Mouse (Mus musculus) forebrain, embryonic 10.5 days (tissue): ENCODE measurements around the gene Eif4g2. TPM values are rescaled to one million over a fixed set of nuclear protein-coding genes. Genes with fewer than 3 reads are reported as not detected.

ENCODE experiments used
- DNase-seq: peaks from one replicate; pipeline ENCODE4 v3.0.0-alpha.2; 2017; ENCODE audit warnings: low spot score; ENCODE audit errors: extremely low spot score
- H3K27ac ChIP-seq: fragments of 300-500 bp; sonication (generic); 2 replicates; pipeline ENCODE4 v1.5.1; 2016; ENCODE audit warnings: mild to moderate bottlenecking
- H3K27me3 ChIP-seq: fragments of 300-500 bp; sonication (generic); 2 replicates; pipeline ENCODE4 v1.6.1; 2016; ENCODE audit warnings: mild to moderate bottlenecking; ENCODE audit not compliant: poor library complexity, severe bottlenecking
- H3K36me3 ChIP-seq: fragments of 300-500 bp; sonication (generic); replicated peaks from 2 replicates; pipeline ENCODE4 v1.6.1; 2016; ENCODE audit warnings: mild to moderate bottlenecking, moderate library complexity
- H3K4me1 ChIP-seq: fragments of 300-500 bp; sonication (generic); 2 replicates; pipeline ENCODE4 v1.6.1; 2016
- H3K4me3 ChIP-seq: fragments of 300-500 bp; sonication (generic); 2 replicates; pipeline ENCODE4 v1.5.1; 2016; ENCODE audit warnings: mild to moderate bottlenecking, moderate library complexity
- H3K9me3 ChIP-seq: fragments of 300-500 bp; sonication (generic); 2 replicates; pipeline ENCODE4 v1.6.1; 2016; ENCODE audit warnings: mild to moderate bottlenecking, moderate library complexity
- WGBS: fragments of 180-500 bp; shearing (Covaris S2); methylation state at CpG from one replicate; pipeline ENCODE4 v1.1.7; 2016; 5-methylcytosine and 5-hydroxymethylcytosine counted together
- polyA plus RNA-seq: library from polyadenylated mRNA; unstranded; fragments of >200 nt; fragmentation: Nextera tagmentation; extraction: Ambion mirVana; gene quantifications from 2 replicates; pipeline ENCODE4 v1.2.1, GENCODE M21; 2016

Eif4g2 gene
- polyA plus RNA-seq, 1 experiment from 2014 or later: 1,439 TPM

DNA sequence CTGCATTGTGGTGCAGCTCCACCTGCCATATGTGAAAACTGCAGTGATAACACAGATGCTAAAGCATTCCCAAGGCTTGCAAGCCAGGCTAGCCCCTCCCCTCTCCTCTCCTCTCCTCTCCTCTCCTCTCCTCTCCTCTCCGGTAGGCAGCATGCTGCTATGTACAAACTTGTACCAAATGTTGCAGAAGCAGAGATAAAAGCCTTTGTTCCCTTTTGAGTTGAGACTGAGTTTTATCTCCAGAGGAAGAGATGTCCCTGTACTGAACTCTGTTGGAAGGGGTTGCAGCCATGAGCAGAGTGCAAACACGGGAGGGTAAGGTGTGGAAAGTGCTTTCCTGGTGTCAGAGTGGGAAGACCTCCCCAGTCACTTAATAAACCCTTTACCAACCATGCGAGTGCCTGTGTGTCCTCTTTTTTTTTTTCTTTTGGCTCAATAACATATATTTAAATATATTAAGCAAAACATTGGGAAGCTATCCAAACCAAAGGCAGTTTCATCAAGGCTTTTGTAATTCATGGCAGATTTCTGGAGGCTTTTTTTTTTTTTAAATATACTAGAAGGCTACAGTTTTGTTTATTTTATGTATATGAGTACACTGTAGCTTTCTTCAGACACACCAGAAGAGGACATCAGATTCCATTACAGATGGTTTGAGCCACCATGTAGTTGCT is 26.7 kb downstream of the Eif4g2 start:
- 96% methylated on average over 3 of the region's 3 CpGs for WGBS
- Histone ChIP-seq H3K4me1 (peaks cover 5% of the 10 kb centered on the region; the same call in 1 of the 2 replicates), H3K36me3 (peaks cover 66% of the 10 kb centered on the region), H3K9me3 (no peaks in the 10 kb centered on the region), H3K4me3 (no peak overlapping the region), H3K27ac (no peak overlapping the region), H3K27me3 (no peaks in the 10 kb centered on the region)
- no peak for DNase-seq

DNA sequence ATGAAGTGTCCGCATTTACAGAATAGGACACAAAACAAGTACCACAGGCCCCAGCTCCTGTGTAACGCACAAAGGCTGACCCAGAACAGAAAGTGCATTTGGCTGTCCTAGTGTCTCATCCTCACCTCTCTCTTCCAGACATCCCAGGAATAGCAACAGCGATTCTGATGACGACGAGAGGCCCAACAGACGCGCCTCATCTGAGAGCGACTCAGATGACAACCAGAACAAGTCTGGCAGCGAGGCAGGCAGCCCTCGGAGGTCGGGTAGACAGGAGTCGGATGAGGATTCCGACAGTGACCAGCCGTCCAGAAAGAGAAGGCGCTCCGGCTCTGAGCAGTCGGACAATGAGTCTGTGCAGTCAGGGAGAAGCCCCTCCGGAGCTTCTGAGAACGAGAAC is 27.6 kb downstream of the Eif4g2 start:
- no peaks in the 10 kb centered on the region for H3K9me3 ChIP-seq
- H3K4me3 ChIP-seq: no peak overlapping the region
- H3K27ac ChIP-seq: no peak overlapping the region
- H3K36me3 ChIP-seq: peaks cover 75% of the 10 kb centered on the region
- WGBS: 93% methylated on average over 19 of the region's 19 CpGs
- no peaks in the 10 kb centered on the region for H3K27me3 ChIP-seq
- H3K4me1 ChIP-seq: peaks cover 5% of the 10 kb centered on the region; the same call in 1 of the 2 replicates
- DNase-seq: no peak

DNA sequence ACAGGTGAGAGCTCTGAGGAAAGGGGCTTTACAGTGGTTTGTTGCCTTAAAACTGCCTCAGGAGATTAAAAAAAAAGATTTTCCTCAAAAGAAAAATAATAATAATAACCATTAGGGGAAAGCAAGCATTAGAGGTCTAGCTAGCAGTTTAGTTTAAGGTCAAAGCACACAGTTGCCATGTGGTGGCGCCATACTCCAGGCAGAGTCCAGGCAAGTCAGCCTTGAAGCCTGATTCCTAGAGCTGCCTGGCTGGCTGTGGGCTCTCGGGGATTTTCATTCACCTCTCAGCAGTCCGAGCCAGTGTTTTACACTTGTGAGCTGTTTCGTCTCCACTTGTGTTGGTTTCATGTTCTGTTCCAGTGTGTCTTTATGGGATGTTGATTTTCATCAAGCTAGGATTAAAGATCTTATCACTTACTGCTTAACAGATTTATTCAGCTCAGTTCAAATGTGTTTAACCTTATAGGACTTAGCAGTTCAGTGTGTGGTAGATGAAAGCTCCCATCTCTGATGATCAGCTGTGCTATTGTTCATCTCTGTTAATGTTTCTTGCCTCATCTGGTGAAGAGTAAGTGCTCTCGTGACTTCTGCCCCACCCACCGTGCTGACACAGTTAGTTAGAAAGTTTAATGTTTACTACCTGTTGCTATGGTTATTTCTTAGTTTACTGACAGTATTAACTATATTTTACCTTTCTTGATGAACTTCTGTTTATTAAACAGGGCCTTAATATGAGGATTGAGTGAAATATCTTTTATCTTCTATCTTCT is 33.0 kb downstream of the Eif4g2 start:
- 75% methylated on average over 6 of the region's 6 CpGs for WGBS
- Histone ChIP-seq H3K4me3 (no peak overlapping the region), H3K9me3 (no peaks in the 10 kb centered on the region), H3K36me3 (peaks cover 100% of the 10 kb centered on the region), H3K4me1 (no peaks in the 10 kb centered on the region), H3K27ac (no peak overlapping the region), H3K27me3 (no peaks in the 10 kb centered on the region)
- DNase-seq: peak; percentile 39

DNA sequence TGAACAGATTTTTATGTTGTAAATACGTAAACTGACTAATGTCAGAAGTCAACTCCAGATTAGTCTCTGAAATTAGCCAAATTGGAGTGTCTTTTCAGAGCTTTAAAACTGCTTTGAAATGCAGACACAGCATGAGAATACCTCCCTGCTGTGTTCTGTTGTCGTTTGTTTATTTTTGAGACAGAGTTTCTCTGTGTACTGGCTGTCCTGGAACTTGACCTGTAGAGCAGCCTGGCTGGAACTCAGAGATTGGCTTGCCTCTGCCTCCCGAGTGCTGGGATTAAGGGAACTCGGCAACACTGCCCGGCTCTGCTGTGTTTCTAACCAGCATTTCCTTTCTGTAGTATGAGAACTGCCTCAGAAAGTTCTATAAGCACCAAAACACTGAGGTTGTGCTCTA is 33.9 kb downstream of the Eif4g2 start:
- Histone ChIP-seq H3K4me3 (no peak overlapping the region), H3K27me3 (no peaks in the 10 kb centered on the region), H3K4me1 (no peaks in the 10 kb centered on the region), H3K9me3 (no peaks in the 10 kb centered on the region), H3K27ac (no peak overlapping the region), H3K36me3 (peaks cover 100% of the 10 kb centered on the region)
- 90% methylated on average over 5 of the region's 5 CpGs for WGBS
- no peak for DNase-seq

DNA sequence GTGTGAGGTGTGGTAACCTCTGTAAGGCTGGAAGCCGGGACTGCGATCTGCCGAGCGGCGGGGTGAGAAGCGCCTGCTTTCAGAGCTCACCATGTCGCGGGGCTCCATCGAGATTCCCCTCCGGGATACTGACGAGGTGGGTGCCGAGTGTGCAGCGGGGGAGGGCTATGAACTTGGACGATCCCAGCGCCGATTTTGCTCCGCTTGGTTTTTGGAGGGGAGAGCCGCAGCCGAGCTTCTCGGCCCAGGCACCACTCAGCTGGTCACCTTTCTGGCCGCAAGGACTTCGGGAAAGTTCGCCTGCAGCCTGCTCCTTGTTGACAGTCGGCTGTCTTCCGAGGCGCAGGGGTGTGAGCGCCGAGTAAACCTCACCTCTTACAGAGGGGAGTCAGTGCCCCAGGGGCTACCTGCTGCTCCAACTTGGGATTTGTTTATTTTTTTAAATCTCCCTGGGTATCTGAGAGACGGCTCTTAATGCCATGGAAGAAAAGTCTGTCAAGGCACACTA is 53.7 kb downstream of the Eif4g2 start:
- H3K4me1 ChIP-seq: peaks cover 24% of the 10 kb centered on the region
- H3K36me3 ChIP-seq: peaks cover 42% of the 10 kb centered on the region
- peak overlapping the region; percentile 93 for H3K4me3 ChIP-seq
- no peaks in the 10 kb centered on the region for H3K27me3 ChIP-seq
- peak overlapping the region; percentile 93 for H3K27ac ChIP-seq
- H3K9me3 ChIP-seq: no peaks in the 10 kb centered on the region
- no peak for DNase-seq
- under 1% methylated on average over 29 of the region's 29 CpGs for WGBS

DNA sequence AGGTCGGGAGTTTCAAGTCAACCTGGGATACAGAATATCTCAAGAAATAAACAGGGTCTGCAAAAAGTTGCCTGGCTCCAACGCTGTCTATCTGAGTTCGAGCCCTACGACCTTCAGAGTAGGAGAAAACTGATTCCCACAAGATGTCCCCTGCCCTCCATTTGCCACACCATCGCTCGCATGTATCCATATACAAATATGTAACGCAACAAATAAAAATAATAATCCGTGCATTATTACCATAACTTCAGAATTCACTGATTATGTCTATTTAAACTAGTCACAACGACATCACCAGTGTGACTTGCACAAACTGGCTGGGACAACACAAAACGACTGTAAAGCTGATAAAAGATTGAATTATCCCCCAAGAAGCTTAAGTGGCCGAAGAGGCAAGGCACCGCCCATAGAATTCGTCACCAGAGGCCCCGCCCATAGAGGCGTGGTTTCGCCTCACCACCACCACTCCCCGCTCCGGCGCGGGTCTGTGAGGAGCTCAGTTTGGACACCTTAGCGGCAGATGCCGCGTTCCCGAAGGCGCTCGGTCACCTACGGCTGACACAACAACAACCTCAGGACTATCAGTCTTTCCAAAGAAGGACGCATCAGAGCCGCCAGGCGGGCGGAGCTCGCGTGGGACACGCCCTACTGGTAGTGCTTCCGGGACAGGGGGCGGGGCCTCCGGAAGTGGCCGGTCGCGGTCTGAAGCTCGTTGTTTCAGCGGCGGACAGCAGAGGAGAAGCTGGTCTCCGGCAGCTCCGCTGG is 54.4 kb downstream of the Eif4g2 start, which contains the start of gene Ctr9:
Gene Ctr9 (plus strand): TSS at position 671 of the 765 bp plus-strand sequence.
- peak within 1 kb of the TSS; percentile 93 for H3K4me3 ChIP-seq
- DNase-seq: peak; percentile 94
- peaks cover 35% of the 10 kb centered on the region for H3K36me3 ChIP-seq
- peaks cover 30% of the 10 kb centered on the region for H3K4me1 ChIP-seq
- WGBS: 9% methylated on average over 45 of the region's 45 CpGs
- H3K9me3 ChIP-seq: no peaks in the 10 kb centered on the region
- peak within 1 kb of the TSS; percentile 93 for H3K27ac ChIP-seq
- H3K27me3 ChIP-seq: no peaks in the 10 kb centered on the region

DNA sequence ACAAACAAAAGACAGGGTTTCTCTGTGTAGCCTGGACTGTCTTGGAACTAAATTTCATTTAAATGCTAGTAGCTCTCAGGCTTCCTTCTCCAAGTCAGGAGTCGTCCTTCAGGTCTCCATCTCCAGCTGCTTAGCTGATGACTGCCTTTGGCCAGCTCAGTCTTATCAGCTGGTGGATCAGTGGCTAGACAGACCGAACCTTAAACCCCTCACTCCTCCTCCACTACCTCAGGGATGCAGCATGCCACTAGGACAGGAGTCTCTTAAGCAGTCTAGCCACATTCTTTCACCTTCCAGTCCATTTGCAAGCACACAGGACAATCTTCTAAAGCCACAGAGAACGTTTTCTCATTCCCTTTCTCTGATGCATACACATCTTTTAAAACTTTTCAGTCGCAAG is 57.9 kb downstream of the Eif4g2 start:
- H3K36me3 ChIP-seq: no peaks in the 10 kb centered on the region
- no peak overlapping the region for H3K27ac ChIP-seq
- H3K9me3 ChIP-seq: no peaks in the 10 kb centered on the region
- peaks cover 28% of the 10 kb centered on the region for H3K4me1 ChIP-seq
- 68% methylated on average over 4 of the region's 4 CpGs for WGBS
- no peak for DNase-seq
- no peak overlapping the region for H3K4me3 ChIP-seq
- H3K27me3 ChIP-seq: no peaks in the 10 kb centered on the region

DNA sequence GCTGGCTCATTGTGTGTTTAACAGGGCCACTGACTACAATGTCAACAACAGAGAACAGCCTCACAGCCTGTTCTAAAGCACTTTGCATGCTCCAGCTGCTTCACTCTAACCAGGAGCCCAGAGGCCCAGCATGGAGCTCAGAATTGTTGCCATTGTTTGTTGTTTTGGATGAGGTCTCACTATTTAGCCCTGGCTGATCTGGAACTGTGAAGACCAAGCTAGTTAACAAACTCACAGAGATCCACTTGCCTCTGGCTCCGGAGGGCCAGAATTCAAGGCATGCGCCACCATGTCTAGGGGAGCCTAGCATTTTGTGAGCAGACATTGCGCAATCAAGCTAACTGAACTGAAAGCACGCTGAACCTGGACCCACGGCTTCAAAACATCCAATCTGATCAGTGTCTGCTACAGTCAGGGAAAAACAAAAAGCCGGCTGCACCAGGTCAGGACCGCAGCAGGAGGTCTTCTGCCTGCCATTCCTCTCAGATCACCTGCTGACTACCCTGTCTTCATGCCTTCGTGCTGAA is 58.7 kb downstream of the Eif4g2 start:
- no peaks in the 10 kb centered on the region for H3K36me3 ChIP-seq
- no peak overlapping the region for H3K4me3 ChIP-seq
- WGBS: 22% methylated on average over 8 of the region's 8 CpGs
- peaks cover 21% of the 10 kb centered on the region for H3K4me1 ChIP-seq
- DNase-seq: peak; percentile 21
- no peaks in the 10 kb centered on the region for H3K9me3 ChIP-seq
- H3K27me3 ChIP-seq: no peaks in the 10 kb centered on the region
- H3K27ac ChIP-seq: peak overlapping the region; percentile 69; the same call in 1 of the 2 replicates

DNA sequence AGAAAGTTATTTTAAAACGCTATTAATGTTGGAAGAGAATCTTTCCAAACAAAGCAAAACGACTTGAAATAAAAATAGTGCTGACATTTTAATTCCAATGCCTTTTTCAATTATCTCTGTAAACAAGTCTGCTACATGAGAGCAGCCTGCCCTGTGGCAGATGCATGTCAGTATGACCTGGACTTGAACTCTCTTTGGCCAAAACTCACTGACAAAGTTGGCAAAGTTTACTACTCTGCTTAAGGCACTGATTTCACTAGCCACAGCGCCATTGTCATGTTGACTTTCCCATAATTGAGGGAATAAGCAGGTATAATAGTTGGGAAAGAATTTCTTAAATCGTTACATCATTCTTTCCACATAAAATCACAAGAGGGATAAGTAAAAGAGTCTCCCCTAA is 62.0 kb downstream of the Eif4g2 start:
- DNase-seq: no peak
- 88% methylated on average over 4 of the region's 4 CpGs for WGBS
- no peak overlapping the region for H3K4me3 ChIP-seq
- H3K27me3 ChIP-seq: no peaks in the 10 kb centered on the region
- no peaks in the 10 kb centered on the region for H3K36me3 ChIP-seq
- no peaks in the 10 kb centered on the region for H3K9me3 ChIP-seq
- H3K27ac ChIP-seq: no peak overlapping the region
- H3K4me1 ChIP-seq: peaks cover 19% of the 10 kb centered on the region

Other genes starting within 250 kb of the Eif4g2 start
- gene Rnf141, start 238.6 kb downstream of the Eif4g2 start, polyA plus RNA-seq: 25.0 and 26.3 TPM in 2 replicates
- gene Lyve1, start 219.8 kb downstream of the Eif4g2 start, polyA plus RNA-seq: 0.20 and 0.51 TPM in 2 replicates
- gene Mrvi1, start 100.6 kb downstream of the Eif4g2 start, polyA plus RNA-seq: 0.87 and 1.2 TPM in 2 replicates
- 76.3 and 82.6 TPM in 2 replicates for gene Ctr9, start 54.1 kb downstream of the Eif4g2 start, polyA plus RNA-seq